Mouse (Mus musculus): ENCODE results near the gene Thsd4.

DNA sequence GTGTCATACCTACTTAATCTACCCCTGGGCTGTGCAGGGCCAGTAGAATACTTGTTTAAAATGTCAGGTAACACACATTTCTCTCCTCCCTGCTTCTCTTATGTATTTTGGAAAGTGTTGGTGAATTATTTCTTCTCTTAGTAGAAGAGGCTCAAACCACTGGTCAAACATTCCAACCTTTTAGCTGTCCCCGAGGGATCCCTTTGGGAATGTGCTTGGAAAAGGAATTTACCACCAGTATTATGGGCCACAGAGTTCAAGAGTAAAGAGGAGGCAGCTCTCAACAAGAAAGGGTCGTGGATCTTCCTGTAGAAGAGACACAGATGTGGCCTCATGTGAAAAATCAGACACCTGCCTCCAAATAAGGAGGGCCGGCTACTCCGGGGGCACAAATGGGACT lies 292.4 kb downstream of the Thsd4 start:
- TF ChIP-seq CTCF (IDR thresholded peaks at IDR 0.05; ENCODE audit: low read depth, low read length) (no peak), POLR2A (IDR thresholded peaks at IDR 0.05; ENCODE audit: extremely low read depth, insufficient read depth, low read length) (no peak)
